Mouse (Mus musculus) gastrocnemius, postnatal 14 days (tissue): ENCODE results near the gene Atg13. TPM values are rescaled to one million over a fixed set of nuclear protein-coding genes. Genes with fewer than 3 reads are reported as not detected.
"Not testable (repeated sequence)": the region's sequence is repeated elsewhere in the genome, so short reads cannot be mapped to it uniquely, and the experiment has no call there.

Experiments
- DNase-seq: peaks from one replicate; pipeline ENCODE4 v3.0.0; 2021; ENCODE audit warnings: mixed read lengths
- intact Hi-C: fragments of 180-260 bp; cut with DNase I; formaldehyde crosslinking; loops from one replicate; pipeline ENCODE4 v1.15.1; 2025; ENCODE audit warnings: low total_unique reads
- long read RNA-seq, 2 experiments: library from polyadenylated mRNA; stranded (forward); transcript quantifications; one replicate each; pipeline ENCODE4 v2.0.0; 2021
- total RNA-seq, 2 experiments: library from RNA; stranded (reverse); gene quantifications; 2 replicates each; pipeline ENCODE4 v1.2.3; 2021

Gene Atg13
- 10 to 100 TPM; 20.7 to 24.8 TPM for total RNA-seq
- long read RNA-seq, experiment 1, transcript Atg13-202 (16 exons, 3,551 nt), result major isoform, 6 of 19 reads
- long read RNA-seq, experiment 1, partial matches to known transcripts, result 2 of 19 reads
- long read RNA-seq, experiment 1, other reads (novel, unspliced or antisense), result 11 of 19 reads
- long read RNA-seq, experiment 2, partial matches to known transcripts, result 5 of 20 reads
- long read RNA-seq, experiment 2, other reads (novel, unspliced or antisense), result 10 of 20 reads

- intact Hi-C loops, result no loop called here
These were observed at the start of gene Atg13, which contains the start of gene Harbi1 for GRCm38 (mm10) chr2:91710272-91711234. Gene Atg13 (minus strand): TSS chr2:91710576. Gene Harbi1 (plus strand): TSS chr2:91710852.

GRCm38 (mm10) chr2:91749811-91750261 lies 39.5 kb upstream of the Atg13 start:
- intact Hi-C loops, result no loop called here
- DNase-seq, result peak; percentile 76

More at GRCm38 (mm10) chr2:91710272-91711234, at the start of gene Atg13, which contains the start of gene Harbi1:
- DNase-seq, result peak; percentile 94

GRCm38 (mm10) chr2:91744686-91745085 lies 34.3 kb upstream of the Atg13 start:
- intact Hi-C loops, result no loop called here
- DNase-seq, result no peak

- intact Hi-C loops, result no loop called here
- no peak for DNase-seq
These were observed 29.2 kb upstream of the Atg13 start for GRCm38 (mm10) chr2:91739586-91739985.

- intact Hi-C loops, result no loop called here
- DNase-seq, result no peak
These were observed 24.8 kb upstream of the Atg13 start for GRCm38 (mm10) chr2:91735221-91735620.

GRCm38 (mm10) chr2:91729971-91730821 lies 19.8 kb upstream of the Atg13 start, which contains the start of gene Ambra1:
Gene Ambra1 (plus strand): TSS chr2:91730134.
- intact Hi-C loops, result no loop called here
- DNase-seq, result peak; percentile 80

- intact Hi-C loops, result no loop called here
- DNase-seq, result no peak
These were observed 19.2 kb upstream of the Atg13 start for GRCm38 (mm10) chr2:91729571-91729970.

GRCm38 (mm10) chr2:91727011-91727410 lies 16.6 kb upstream of the Atg13 start:
- intact Hi-C loops, result no loop called here
- no peak for DNase-seq

GRCm38 (mm10) chr2:91725476-91725875 lies 15.1 kb upstream of the Atg13 start:
- DNase-seq, intact Hi-C loops: not testable (repeated sequence)

GRCm38 (mm10) chr2:91724716-91725115 lies 14.3 kb upstream of the Atg13 start:
- intact Hi-C loops, result no loop called here
- DNase-seq, result no peak

GRCm38 (mm10) chr2:91723951-91724350 lies 13.6 kb upstream of the Atg13 start:
- intact Hi-C loops, result no loop called here

GRCm38 (mm10) chr2:91723382-91723781 lies 13.0 kb upstream of the Atg13 start:
- intact Hi-C loops, result no loop called here
- no peak for DNase-seq

More at GRCm38 (mm10) chr2:91723951-91724350, 13.6 kb upstream of the Atg13 start:
- no peak for DNase-seq

- intact Hi-C loops, result no loop called here
- DNase-seq, result no peak
These were observed 7.9 kb upstream of the Atg13 start for GRCm38 (mm10) chr2:91718276-91718675.

GRCm38 (mm10) chr2:91714921-91715320 lies 4.5 kb upstream of the Atg13 start:
- DNase-seq, result no peak
- intact Hi-C loops, result no loop called here

- intact Hi-C loops, result no loop called here
- DNase-seq, result no peak
These were observed 1.0 kb upstream of the Atg13 start for GRCm38 (mm10) chr2:91711256-91711925.

- intact Hi-C loops, result no loop called here
- DNase-seq, result no peak
These were observed 2.0 kb downstream of the Atg13 start for GRCm38 (mm10) chr2:91708361-91708760.

GRCm38 (mm10) chr2:91706456-91706855 lies 3.9 kb downstream of the Atg13 start:
- intact Hi-C loops, result no loop called here
- DNase-seq, result no peak

- DNase-seq, result no peak
- intact Hi-C loops, result no loop called here
These were observed 4.6 kb downstream of the Atg13 start for GRCm38 (mm10) chr2:91705736-91706135.

GRCm38 (mm10) chr2:91701366-91701765 lies 9.0 kb downstream of the Atg13 start:
- no peak for DNase-seq
- intact Hi-C loops, result no loop called here
